Mouse (Mus musculus): ENCODE data around the gene Lpp. TPM values are rescaled to one million over a fixed set of nuclear protein-coding genes. Genes with fewer than 3 reads are reported as not detected.

Gene Lpp
- total RNA-seq, 4 experiments from 2014 or later, result 21.5 to 24.7 (median 23.3) TPM

DNA sequence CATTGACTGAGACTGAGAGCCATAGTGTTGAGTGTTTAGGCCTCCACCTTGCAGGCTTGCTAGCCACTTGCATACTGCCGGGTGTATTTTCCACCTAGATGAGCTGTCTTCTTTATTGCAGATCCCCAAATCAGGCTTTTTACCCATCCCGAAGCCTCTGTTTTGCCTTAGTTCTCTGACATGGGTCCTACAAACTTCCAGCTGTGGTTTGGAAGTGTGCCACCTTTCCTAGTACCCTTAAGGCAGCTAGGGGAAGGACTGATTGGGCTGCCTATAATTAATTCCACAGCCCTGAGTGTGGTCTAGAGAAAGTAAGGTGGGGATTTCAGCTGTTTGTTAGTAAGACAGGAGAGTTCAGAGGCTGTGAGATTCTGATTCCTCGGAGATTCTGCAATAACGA lies 399.5 kb downstream of the Lpp start:
- no peak for DNase-seq (ENCODE audit: low spot score)

DNA sequence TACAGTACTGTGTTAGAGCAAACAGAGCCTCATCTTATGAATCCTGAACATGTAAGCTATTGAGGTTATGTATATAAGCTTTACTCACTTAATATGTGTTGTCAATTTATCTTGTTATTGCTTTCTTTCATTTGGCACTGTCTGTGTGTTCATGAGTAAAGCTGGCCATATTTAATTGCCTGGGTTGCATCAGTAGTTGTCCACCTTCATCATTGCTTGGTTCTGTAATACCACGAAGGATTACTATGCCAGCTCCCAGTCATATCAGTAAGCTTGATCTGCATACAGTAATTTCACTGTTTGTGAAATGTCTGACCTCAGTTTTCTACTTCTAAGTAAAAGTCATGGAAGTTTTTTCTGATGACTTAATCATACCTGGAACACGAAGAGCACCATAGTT lies 401.4 kb downstream of the Lpp start:
- DNase-seq (ENCODE audit: low spot score), result no peak

DNA sequence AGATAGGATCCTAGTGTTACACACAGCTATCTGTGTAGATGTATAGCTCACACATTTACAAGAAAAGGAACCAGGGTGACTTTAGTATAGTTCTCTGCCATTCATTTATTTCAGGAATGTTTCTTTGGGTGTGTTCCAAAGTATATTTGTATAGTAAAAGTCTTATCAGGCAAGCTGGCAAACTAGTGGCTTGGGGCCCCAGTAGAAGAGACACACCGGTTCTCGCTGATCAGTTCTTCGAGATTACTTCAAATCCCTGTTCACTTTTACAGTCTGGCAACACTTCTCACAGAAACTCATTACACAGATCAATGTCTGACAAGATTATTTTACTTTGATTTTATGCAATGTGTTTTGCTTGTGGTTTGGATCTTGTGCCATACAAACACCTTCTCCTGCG lies 408.0 kb downstream of the Lpp start:
- DNase-seq (ENCODE audit: low spot score), result no peak

DNA sequence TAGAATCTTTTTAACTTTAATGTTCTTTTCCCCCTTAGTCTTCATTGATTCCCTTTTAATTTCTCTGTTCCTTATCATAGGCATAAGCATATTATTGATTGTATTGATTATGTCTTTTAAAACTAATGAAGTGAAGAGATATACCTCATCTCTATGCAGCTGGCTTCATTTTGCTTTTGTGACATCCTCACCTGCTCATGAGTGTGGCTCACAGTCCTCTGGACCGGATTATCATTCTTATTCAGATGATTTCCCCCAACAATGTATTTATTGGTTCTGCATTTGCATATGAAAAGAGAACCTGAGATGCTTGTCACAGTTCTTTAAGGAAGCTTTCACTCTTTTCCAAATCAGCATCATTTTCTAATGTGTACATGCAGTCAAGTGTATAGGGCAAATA lies 408.5 kb downstream of the Lpp start:
- no peak for DNase-seq (ENCODE audit: low spot score)

DNA sequence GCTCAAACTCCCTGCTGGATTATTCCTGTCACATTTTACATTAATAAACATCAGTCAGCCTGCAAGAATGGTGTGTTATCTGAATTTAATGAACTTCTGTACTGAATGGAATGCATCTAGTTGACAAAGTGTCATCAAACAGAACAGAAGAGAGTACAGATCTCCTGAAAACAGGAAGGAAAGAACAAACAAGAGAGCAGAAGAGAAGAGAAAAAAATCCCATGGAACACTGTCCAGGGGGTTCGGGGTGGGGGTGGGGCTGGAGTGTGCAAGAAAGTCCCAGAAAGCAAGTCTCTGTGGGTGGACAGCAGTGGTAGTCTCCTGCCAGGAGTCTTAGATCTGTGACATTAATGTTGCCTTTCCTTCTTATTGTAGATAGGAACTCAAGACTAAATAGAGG lies 412.8 kb downstream of the Lpp start:
- no peak for DNase-seq (ENCODE audit: low spot score)

DNA sequence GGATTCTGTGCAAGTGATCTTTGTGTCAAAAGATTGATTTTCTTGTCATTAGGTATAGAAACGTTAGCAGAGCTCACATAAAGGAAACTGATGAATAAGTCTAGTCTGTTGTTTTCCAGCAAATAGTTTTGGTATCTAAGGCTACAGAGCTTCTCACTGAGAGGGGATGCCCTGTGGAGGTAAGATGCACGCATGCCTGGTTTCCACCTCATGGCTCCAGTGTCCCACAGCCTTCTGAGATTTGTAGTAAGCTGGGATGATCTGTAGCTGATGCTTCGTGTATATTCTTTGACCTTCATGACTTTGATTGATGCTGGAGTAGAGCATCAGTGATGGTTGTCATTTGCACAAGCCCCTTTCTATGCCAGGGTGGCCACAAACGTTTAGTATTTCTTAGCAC lies 414.3 kb downstream of the Lpp start:
- no peak for DNase-seq (ENCODE audit: low spot score)

DNA sequence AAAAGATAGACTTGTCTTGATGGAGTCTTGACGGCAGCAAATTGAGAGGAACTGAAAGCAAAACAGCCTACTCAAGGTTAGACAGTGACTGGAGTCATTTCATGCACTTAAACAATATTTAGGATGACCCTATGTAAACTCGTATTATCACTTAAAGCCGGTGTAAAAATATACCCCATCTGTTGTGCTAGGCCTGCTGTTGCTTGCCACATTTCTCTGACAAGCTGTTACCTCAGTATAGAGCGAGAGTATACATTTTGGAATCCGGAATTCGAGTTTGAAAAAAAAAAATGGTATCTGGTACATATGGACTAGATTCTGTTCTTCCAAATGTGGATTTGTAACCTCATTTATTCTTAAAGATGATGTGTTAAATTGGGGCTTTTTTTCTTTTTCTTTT lies 416.5 kb downstream of the Lpp start:
- DNase-seq (ENCODE audit: low spot score), result no peak

DNA sequence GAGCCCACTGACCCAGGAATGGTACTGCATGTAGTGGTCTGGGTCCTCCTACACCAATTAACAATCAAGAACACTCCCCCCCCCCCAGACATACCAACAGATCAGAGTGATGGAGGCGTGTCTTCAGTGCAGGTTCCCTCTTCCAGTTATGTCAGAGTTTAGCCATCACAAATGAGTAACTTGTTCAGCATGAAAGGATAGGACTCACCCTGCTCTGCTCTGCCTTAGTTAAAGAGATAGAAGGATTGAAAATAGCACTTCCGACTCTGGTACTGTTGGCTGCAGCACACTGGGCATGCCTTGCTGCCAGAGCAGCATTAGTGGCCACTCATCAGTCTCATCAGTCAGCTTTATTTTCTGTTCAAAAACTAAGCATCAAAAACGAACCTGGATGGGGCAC lies 423.3 kb downstream of the Lpp start:
- no peak for DNase-seq (ENCODE audit: low spot score)

DNA sequence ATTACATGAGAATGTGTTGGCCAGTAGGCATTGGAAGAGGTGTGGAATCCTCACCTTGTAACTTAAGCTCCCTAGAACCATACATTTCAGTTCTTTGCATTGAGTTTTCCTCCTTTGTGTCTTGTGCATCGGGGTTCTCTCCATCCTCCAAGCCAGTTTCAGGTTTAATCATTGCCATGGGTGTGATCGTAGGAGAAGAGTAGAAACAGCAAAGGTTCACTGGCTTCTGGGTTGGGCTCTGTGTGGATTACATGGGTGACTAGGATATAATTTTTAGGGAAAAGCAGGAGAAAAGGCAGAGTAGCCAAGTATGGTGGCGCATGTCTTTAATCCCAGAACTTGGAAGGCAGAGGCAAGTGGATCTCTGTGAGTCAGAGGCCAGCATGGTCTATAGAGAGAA lies 424.1 kb downstream of the Lpp start:
- no peak for DNase-seq (ENCODE audit: low spot score)

DNA sequence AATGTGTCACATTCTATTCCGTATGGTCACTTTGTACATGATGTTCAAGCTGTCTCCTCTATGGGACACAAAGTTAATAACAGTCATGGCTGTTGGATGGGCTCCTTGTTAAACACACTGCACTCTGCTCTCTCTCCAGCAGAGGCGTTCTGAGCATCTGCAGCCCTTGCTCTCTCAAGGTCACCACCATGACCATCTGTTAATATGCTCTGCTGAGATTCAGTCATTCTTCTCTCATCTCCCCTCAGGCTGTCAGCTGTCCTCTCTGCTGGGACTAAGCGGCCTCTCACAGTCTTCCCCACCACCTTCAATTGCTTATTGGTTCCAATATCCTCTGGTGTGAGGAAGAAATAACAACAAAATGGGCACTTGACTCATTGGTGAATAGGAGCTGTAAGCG lies 425.8 kb downstream of the Lpp start:
- no peak for DNase-seq (ENCODE audit: low spot score)

DNA sequence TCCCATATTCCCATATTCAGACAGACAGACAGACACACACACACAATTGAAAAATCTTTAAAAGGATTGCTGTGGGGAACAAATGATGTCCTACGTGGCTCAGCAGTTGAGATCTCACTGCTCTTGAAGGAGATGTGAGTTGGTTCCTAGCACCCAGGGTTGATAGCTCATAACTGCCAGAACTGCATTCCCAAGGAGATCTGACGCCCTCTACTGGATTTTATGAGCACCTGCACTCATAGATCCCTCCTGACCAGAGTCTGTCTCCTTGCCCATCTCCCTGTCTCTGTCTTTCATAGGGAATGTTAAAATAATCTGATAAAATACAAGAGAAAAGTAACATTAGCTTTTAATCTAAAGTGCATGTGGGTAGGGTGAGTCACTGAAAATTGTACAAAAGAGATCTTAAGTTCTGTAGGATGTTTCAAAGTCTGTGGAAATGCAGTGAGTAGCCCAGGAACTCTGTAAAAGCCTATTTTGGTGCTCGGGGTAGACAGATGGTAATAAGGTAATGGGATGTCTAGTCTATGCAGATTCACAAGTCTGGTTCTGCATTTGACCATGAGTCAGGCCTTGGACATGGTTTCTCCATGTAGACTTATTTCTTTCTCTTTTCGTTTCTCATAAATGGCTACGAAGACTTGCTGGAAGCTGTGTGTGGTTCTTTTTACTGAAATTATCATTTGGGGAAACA lies 429.0 kb downstream of the Lpp start:
- DNase-seq (ENCODE audit: low spot score), result no peak

DNA sequence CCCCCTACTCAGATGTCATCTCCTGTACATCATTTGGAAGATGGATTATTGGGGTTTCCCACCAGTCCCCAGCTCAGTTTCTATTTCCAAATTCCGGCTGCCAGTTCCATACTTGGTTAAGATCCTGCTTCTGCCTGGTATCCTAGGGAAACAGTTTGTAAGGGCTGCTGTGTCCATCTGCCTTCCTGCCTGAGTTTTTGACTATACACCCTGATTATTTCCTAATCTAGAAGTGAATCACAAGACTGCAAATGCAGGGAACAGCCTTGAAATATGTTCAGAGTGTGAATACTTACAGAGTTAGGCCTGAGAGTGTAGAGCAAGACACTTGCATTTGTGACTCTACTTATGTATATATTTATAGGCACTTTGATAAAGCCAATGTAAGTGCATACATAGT lies 429.6 kb downstream of the Lpp start:
- no peak for DNase-seq (ENCODE audit: low spot score)

DNA sequence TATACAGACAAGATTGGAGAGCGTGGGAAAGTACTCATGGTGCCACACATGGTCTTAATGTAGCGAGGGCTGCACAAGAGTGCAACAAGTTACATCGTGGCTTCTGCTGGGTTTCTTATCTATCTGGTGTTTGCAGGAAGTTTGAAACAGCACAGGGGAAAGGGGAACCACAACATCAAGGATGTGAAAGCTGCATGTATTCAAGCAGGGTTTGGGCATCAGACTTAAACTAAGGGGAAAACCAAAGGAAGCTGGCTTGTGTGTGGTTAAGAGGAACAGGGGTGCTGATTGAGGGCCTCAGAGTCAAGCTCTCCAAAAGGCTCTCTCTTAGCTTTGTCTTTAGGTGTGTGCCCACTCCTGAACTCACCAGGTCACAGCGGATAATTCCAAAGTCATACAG lies 433.1 kb downstream of the Lpp start:
- no peak for DNase-seq (ENCODE audit: low spot score)

DNA sequence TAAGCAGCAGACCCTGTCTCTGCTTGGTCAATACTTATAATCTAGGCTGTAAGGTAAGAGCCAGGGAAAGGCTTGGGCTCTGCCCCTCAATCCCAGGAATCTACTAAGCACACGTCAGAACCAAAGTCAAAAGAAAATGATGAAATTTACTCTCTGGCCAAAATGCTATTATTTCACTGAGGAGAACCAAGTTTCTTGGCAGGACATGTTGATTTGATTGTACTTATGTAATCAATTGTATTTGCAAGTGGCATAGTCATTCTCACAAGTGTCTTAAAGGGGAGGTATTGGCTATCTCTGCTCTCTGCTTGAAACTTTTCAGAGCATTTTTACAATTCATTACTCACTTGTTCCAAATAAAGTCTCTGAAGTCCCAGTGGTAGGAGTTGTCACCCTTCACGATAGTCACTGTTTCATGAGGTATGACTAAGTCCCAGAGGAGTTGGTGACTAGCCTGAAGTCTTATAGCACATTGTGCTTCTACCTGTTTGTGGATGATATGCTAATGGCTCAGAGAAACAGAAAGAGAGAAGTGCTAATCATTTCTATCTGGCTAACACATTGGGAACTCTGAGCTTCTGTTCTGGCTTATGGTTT lies 435.0 kb downstream of the Lpp start:
- DNase-seq (ENCODE audit: low spot score), result no peak

DNA sequence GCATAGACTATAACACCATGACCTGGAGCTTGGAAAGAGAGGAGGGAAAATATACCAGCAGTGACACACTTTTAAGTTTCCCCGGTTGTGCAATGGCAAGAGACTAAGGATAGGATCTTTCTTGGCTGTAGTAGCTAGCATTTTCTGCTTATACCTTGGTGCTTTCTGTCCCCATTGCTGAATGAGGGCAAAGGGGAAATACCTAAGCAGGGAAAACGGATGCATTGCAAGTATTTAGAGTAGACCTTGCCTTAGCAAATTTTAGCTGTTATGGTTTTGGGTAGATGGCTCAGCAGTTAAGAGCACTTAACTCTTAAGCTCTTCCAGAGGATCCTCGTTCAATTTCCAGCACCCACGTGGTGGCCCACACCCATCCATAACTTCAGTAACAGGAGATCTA lies 436.6 kb downstream of the Lpp start:
- no peak for DNase-seq (ENCODE audit: low spot score)

DNA sequence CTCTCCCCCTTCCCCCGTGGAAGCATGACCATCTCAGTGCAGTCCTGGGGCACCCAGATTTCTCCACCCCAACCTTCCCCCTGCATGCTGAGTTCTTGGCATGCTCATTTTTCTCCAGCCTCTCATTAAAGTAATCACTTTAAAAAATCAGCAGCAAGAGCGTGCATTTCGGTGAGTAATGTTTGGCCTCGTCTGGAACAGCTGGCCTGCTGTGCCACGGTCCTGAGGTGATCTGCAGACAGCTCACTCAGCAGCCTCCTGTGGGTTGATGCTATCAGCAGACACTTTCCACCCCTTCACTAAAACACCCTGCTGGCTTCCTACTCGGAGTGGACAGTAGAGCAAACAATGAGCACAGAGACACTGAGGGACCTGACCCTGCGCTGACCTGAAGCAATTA lies 437.6 kb downstream of the Lpp start:
- no peak for DNase-seq (ENCODE audit: low spot score)

DNA sequence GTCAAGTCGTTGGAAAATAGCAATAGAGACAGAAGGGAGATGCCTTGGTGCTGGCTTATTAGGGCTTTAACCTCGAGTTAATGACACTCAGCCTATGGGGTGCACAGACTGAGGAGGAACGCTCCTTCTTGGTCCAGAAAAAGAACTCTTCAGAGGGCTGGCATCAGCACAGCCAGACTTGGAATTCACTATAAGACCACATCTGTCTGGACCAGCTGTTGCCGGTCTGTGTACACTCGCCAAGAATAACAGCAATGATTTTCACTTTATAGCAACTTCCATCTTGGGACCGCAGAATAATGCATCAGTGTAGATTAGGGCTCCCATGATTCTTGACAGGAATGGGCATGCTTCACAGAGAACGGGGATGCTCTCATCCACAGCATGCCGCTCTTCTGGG lies 439.9 kb downstream of the Lpp start:
- no peak for DNase-seq (ENCODE audit: low spot score)

DNA sequence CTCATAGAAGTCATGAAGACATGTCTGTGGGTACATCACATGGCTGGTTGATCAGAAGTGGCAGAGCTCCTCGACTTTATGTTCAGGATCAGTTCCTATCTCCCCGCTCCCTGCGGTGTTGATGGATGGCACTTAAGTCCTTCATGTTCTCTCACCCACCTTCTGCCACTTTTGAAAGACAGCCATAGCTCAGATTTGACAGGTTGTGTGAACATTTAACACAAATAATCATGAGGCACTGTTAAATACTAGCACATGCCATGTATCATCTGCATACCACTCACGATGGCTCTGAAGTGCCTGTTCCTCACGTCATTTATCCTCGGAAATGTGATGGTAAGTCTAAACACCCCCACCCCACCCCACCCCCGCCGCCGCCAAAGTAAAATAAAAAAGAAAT lies 441.2 kb downstream of the Lpp start:
- DNase-seq (ENCODE audit: low spot score), result no peak

DNA sequence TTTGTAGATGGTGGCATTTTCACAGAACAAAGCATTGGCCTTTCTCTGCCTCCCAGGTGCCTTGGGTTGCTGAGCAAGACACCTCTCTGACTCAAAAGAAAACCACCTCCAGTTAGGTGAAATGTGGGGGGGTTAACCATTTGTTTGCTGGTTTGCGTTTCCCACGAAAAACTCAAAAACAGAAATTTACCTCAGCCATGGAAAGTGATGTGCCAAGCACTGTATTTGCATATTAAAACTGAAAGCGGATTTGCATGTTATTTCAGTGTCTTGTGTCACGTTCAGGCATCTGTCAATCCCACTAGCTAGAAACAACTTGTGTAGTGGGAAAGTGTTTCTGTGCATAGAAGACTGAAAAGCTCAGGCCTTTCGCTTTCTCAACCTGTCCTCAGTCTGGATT lies 443.2 kb downstream of the Lpp start:
- DNase-seq (ENCODE audit: low spot score), result no peak

DNA sequence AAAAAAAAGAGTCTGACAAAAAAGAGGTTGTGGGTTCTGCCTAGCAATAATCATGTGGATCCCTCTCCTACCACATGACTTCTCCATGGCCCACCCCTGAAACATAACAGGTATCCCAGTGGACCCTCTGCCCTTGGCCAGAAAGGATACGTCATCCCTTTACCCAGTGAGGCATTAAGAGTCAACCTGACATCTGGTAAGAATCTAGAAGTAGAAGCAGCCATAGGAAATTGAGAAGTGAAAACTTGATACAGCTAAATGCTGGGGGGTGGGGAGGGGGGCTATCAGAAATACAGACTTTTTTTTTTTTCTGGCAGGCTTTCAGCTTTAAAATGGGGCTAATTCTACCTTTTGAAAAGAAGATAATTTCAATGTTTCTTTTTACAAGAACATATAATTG lies 445.7 kb downstream of the Lpp start:
- no peak for DNase-seq (ENCODE audit: low spot score)

DNA sequence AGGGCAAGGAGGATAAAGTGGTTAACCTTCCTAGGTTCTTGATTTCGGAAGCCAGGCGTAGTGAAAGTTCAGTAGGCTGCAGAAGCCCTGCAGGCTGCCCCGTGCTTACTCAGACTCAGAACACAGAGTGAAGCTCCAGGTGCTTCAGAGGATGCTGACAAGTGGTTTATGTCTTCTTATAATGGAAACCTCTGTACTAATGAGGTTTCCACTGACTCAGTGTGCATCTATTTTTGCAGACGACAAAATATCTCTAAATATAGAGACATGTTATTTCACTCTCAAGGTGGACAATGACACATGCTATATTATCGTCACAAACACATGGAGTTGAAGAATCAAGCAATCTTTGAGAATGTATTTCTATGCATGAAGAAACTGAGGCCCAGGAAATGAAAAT lies 446.8 kb downstream of the Lpp start:
- DNase-seq (ENCODE audit: low spot score), result no peak

DNA sequence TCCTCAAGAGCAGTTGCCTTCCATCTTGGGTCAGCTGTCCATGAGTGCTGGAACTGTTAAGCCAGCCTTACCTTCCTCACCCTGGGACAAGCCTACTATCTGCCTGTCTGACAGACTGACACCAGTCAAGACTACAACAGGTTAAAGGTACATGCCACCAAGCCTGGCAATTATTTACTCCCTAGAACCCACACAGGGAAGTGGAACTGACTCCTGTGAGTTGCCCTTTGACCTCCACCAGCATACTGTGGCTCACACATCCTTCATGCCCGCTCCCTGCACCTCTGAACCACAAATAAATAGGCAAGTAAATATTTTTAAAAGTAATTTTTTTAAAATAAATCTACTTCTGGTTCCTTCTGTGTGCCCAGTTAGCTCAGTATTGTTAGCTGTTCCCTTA lies 452.8 kb downstream of the Lpp start:
- DNase-seq (ENCODE audit: low spot score), result no peak

DNA sequence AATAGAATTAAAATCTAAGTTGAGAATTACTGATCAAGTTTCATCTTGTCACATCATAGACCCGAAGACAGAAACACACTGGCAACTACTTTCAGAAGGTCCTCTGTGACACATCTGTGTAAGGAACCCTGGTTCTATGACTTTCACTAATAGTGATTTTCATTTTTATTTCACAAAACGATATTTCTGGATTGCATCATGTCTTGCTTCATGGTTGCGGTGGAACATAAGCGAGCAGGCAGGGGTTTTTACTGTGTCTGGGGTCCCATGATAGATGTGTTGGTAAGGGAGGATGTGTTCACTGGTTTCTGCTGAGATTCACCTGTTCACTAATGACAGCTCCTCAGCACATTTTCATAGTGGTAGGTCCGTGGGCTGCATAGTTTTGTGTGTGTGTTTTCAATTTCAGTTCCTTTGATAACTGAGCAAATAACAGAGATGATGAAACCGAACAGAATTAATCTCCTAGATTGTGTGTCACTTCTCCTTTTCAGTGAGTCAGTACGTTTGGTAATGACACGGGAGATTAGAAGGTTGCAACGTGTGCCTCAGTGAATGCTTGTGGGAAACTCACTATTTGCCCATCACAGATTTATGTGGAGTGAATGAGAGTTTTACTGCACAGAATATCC lies 466.3 kb downstream of the Lpp start:
- DNase-seq (ENCODE audit: low spot score), result no peak

DNA sequence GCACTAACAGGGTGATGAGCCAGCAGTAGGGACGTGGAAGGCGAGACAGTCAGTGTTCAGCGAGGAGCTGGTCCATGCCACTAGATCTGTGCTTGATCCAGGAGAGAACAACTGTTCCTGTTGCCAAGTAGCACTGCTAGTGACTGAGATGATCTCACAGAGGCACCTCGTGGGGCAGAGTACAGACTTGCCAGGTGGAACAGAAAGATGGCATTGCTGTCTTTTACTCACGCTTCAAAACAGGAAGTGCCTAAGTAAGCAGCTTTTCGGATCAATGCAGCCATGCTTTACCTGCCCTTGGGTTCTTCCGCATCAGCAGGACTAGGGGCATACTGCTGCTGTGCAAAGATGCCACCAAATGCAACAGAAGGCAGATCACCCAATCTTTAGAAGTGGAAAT lies 467.1 kb downstream of the Lpp start:
- no peak for DNase-seq (ENCODE audit: low spot score)
